Mouse (Mus musculus) olfactory bulb, adult 2 months (tissue): ENCODE results near the gene Slc12a7. TPM values are rescaled to one million over a fixed set of nuclear protein-coding genes. Genes with fewer than 3 reads are reported as not detected.

Source experiments
- H3K27ac ChIP-seq: fragments of 200-500 bp; 2 replicates; pipeline ENCODE4 v1.5.1; 2012; ENCODE audit warnings: low read depth, low read length; ENCODE audit not compliant: insufficient read depth
- H3K4me1 ChIP-seq: fragments of 200-500 bp; 2 replicates; pipeline ENCODE4 v1.6.1; 2012; ENCODE audit warnings: low read length; ENCODE audit not compliant: control insufficient read depth, insufficient read depth
- H3K4me3 ChIP-seq: fragments of 200-500 bp; 2 replicates; pipeline ENCODE4 v1.5.1; 2012; ENCODE audit warnings: mild to moderate bottlenecking, low read depth, low read length, moderate library complexity; ENCODE audit not compliant: insufficient read depth
- CTCF ChIP-seq: fragments of 200-500 bp; IDR thresholded peaks from 2 replicates; pipeline ENCODE4 v1.5.1; 2012; ENCODE audit warnings: low read depth, mild to moderate bottlenecking, low read length, moderate library complexity; ENCODE audit not compliant: insufficient read depth
- POLR2A ChIP-seq: fragments of 200-500 bp; IDR thresholded peaks from 2 replicates; pipeline ENCODE4 v1.6.1; 2012; ENCODE audit warnings: mild to moderate bottlenecking, low read depth, low read length, moderate library complexity; ENCODE audit not compliant: insufficient read depth
- WGBS: fragments of 180-500 bp; shearing (Covaris S2); methylation state at CpG from one replicate; pipeline ENCODE4 v1.1.7; 2018; 5-methylcytosine and 5-hydroxymethylcytosine counted together
- polyA plus RNA-seq: library from polyadenylated mRNA; stranded (reverse); fragments of >200 nt; gene quantifications from 2 replicates; pipeline ENCODE4 v1.2.4, GENCODE M21; 2012; ENCODE audit warnings: low replicate concordance; ENCODE audit not compliant: missing spikeins, insufficient read depth, insufficient read length

The Slc12a7 gene
- polyA plus RNA-seq, 1 experiment, result not detected

- peaks cover 8% of the 10 kb centered on the region for H3K4me1 ChIP-seq
- TF ChIP-seq POLR2A (no peak), CTCF (no peak)
- no peak overlapping the region for H3K27ac ChIP-seq
- WGBS, result 87% methylated on average over 4 of the region's 4 CpGs
- no peak overlapping the region for H3K4me3 ChIP-seq
These were observed 42.9 kb downstream of the Slc12a7 start for GRCm38 (mm10) chr13:73775786-73776185.

GRCm38 (mm10) chr13:73777578-73777977 is 44.7 kb downstream of the Slc12a7 start:
- no peak for TF ChIP-seq CTCF
- TF ChIP-seq POLR2A, result no peak
- no peak overlapping the region for H3K4me3 ChIP-seq
- H3K4me1 ChIP-seq, result peaks cover 8% of the 10 kb centered on the region
- H3K27ac ChIP-seq, result no peak overlapping the region
- 93% methylated on average over 3 of the region's 3 CpGs for WGBS

- no peak overlapping the region for H3K27ac ChIP-seq
- no peaks in the 10 kb centered on the region for H3K4me1 ChIP-seq
- 68% methylated on average over 5 of the region's 5 CpGs for WGBS
- H3K4me3 ChIP-seq, result no peak overlapping the region
- TF ChIP-seq POLR2A, result no peak
- TF ChIP-seq CTCF, result no peak
These were observed 49.6 kb downstream of the Slc12a7 start for GRCm38 (mm10) chr13:73782486-73782885.

GRCm38 (mm10) chr13:73792176-73792575 is 59.3 kb downstream of the Slc12a7 start:
- H3K4me3 ChIP-seq, result no peak overlapping the region
- no peaks in the 10 kb centered on the region for H3K4me1 ChIP-seq
- TF ChIP-seq CTCF (no peak), POLR2A (no peak)
- WGBS, result 88% methylated on average over 4 of the region's 4 CpGs
- no peak overlapping the region for H3K27ac ChIP-seq

GRCm38 (mm10) chr13:73793171-73793570 is 60.3 kb downstream of the Slc12a7 start:
- TF ChIP-seq CTCF (no peak), POLR2A (no peak)
- Histone ChIP-seq H3K4me3 (no peak overlapping the region), H3K4me1 (no peaks in the 10 kb centered on the region), H3K27ac (no peak overlapping the region)
- 91% methylated on average over 5 of the region's 5 CpGs for WGBS

- Histone ChIP-seq H3K4me3 (no peak overlapping the region), H3K27ac (no peak overlapping the region), H3K4me1 (no peaks in the 10 kb centered on the region)
- WGBS, result 79% methylated on average over 5 of the region's 5 CpGs
- TF ChIP-seq POLR2A (no peak), CTCF (no peak)
These were observed 66.2 kb downstream of the Slc12a7 start for GRCm38 (mm10) chr13:73799110-73799509.

- WGBS, result 92% methylated on average over 8 of the region's 8 CpGs
- TF ChIP-seq POLR2A, result no peak
- no peak for TF ChIP-seq CTCF
- H3K27ac ChIP-seq, result no peak overlapping the region
- no peaks in the 10 kb centered on the region for H3K4me1 ChIP-seq
- H3K4me3 ChIP-seq, result no peak overlapping the region
These were observed 70.7 kb downstream of the Slc12a7 start for GRCm38 (mm10) chr13:73803450-73804178.

- Histone ChIP-seq H3K4me3 (no peak overlapping the region), H3K4me1 (no peaks in the 10 kb centered on the region), H3K27ac (no peak overlapping the region)
- WGBS, result 96% methylated on average over 5 of the region's 5 CpGs
- no peak for TF ChIP-seq CTCF
These were observed 72.0 kb downstream of the Slc12a7 start for GRCm38 (mm10) chr13:73804914-73805313.

GRCm38 (mm10) chr13:73812936-73813335 is 80.0 kb downstream of the Slc12a7 start:
- Histone ChIP-seq H3K27ac (no peak overlapping the region), H3K4me1 (no peaks in the 10 kb centered on the region), H3K4me3 (no peak overlapping the region)
- WGBS, result 90% methylated on average over 3 of the region's 3 CpGs
- TF ChIP-seq CTCF (no peak), POLR2A (no peak)

- no peaks in the 10 kb centered on the region for H3K4me1 ChIP-seq
- H3K4me3 ChIP-seq, result no peak overlapping the region
- TF ChIP-seq CTCF (no peak), POLR2A (no peak)
- 94% methylated on average over 7 of the region's 7 CpGs for WGBS
- no peak overlapping the region for H3K27ac ChIP-seq
These were observed 81.3 kb downstream of the Slc12a7 start for GRCm38 (mm10) chr13:73814181-73814580.
